Mouse (Mus musculus): Measurements from ENCODE around the gene Ostc.

Ostc gene

GRCm38 (mm10) chr3:130708967-130709924 is at the start of gene Ostc:
Ostc (minus strand) TSS chr3:130709444.
- peak; percentile 98 for DNase-seq (ENCODE audit: low spot score)

GRCm38 (mm10) chr3:130758157-130758841 is 49.1 kb upstream of the Ostc start:
- no peak for DNase-seq (ENCODE audit: low spot score)

- DNase-seq (ENCODE audit: low spot score): no peak
Measured at GRCm38 (mm10) chr3:130757117-130757852, 48.0 kb upstream of the Ostc start.

- DNase-seq (ENCODE audit: low spot score): no peak
Measured at GRCm38 (mm10) chr3:130749206-130749605, 40.0 kb upstream of the Ostc start.

- no peak for DNase-seq (ENCODE audit: low spot score)
Measured at GRCm38 (mm10) chr3:130746673-130747619, 37.7 kb upstream of the Ostc start.

GRCm38 (mm10) chr3:130737652-130738361 is 28.6 kb upstream of the Ostc start:
- DNase-seq (ENCODE audit: low spot score): no peak

GRCm38 (mm10) chr3:130736758-130737157 is 27.5 kb upstream of the Ostc start:
- DNase-seq (ENCODE audit: low spot score): no peak

- peak; percentile 93 for DNase-seq (ENCODE audit: low spot score)
Measured at GRCm38 (mm10) chr3:130730189-130730653, 21.0 kb upstream of the Ostc start, which contains the start of gene Rpl34. Rpl34 (minus strand) TSS chr3:130730398.

- peak; percentile 28 for DNase-seq (ENCODE audit: low spot score)
Measured at GRCm38 (mm10) chr3:130729472-130730188, 20.4 kb upstream of the Ostc start.

GRCm38 (mm10) chr3:130727676-130728075 is 18.4 kb upstream of the Ostc start:
- DNase-seq (ENCODE audit: low spot score): no peak

GRCm38 (mm10) chr3:130727036-130727435 is 17.8 kb upstream of the Ostc start:
- no peak for DNase-seq (ENCODE audit: low spot score)

GRCm38 (mm10) chr3:130725718-130726117 is 16.5 kb upstream of the Ostc start:
- no peak for DNase-seq (ENCODE audit: low spot score)

GRCm38 (mm10) chr3:130722733-130723478 is 13.7 kb upstream of the Ostc start:
- no peak for DNase-seq (ENCODE audit: low spot score)

- no peak for DNase-seq (ENCODE audit: low spot score)
Measured at GRCm38 (mm10) chr3:130720225-130720624, 11.0 kb upstream of the Ostc start.

GRCm38 (mm10) chr3:130718871-130719270 is 9.6 kb upstream of the Ostc start:
- DNase-seq (ENCODE audit: low spot score): no peak

GRCm38 (mm10) chr3:130716555-130716954 is 7.3 kb upstream of the Ostc start:
- DNase-seq (ENCODE audit: low spot score): no peak

GRCm38 (mm10) chr3:130714775-130715568 is 5.7 kb upstream of the Ostc start:
- peak; percentile 73 for DNase-seq (ENCODE audit: low spot score)

GRCm38 (mm10) chr3:130712891-130713290 is 3.6 kb upstream of the Ostc start:
- DNase-seq (ENCODE audit: low spot score): no peak
